Mouse (Mus musculus) small intestine, adult 2 months (tissue): Measurements from ENCODE around the gene Mrgprd.

ENCODE experiments used
- CTCF ChIP-seq: fragments of 200-500 bp; IDR thresholded peaks from 2 replicates; pipeline ENCODE4 v1.5.1; 2012; ENCODE audit warnings: low read depth, mild to moderate bottlenecking, control low read depth, inconsistent platforms, low read length, moderate library complexity, mixed read lengths; ENCODE audit not compliant: insufficient replicate concordance, insufficient read length; ENCODE audit errors: extremely low read depth
- POLR2A ChIP-seq: fragments of 200-500 bp; IDR thresholded peaks from 2 replicates; pipeline ENCODE4 v1.6.1; 2012; ENCODE audit warnings: low read depth, mild to moderate bottlenecking, control low read depth, inconsistent platforms, low read length, moderate library complexity

GRCm38 (mm10) chr7:145319481-145319880 is 4.8 kb downstream of the Mrgprd start:
- TF ChIP-seq CTCF (no peak), POLR2A (no peak)
